Mouse (Mus musculus) MEL (cell line): ENCODE data around the gene Col4a1. TPM values are rescaled to one million over a fixed set of nuclear protein-coding genes. Genes with fewer than 3 reads are reported as not detected.

Experiments
- DNase-seq: peaks from one replicate; pipeline ENCODE4 v3.0.0; 2011; ENCODE audit warnings: low read depth, low spot score
- H3K27ac ChIP-seq: 2 replicates; pipeline ENCODE4 v1.5.1; 2012; ENCODE audit warnings: low read depth, mild to moderate bottlenecking, control low read depth, low read length, moderate library complexity; ENCODE audit not compliant: control insufficient read depth
- H3K27me3 ChIP-seq, 2 experiments: fragments of 150-350 bp in 1 of 2; sonication (generic) in 1 of 2; 2 replicates each; pipeline ENCODE4 v1.6.1; 2012; ENCODE audit warnings: low read length in 2 of 2, mild to moderate bottlenecking in 2 of 2, improper control_type of control experiment in 1 of 2, moderate library complexity in 1 of 2; ENCODE audit not compliant: insufficient read depth in 2 of 2, control insufficient read depth in 1 of 2
- H3K36me3 ChIP-seq, 2 experiments: 2 replicates each; pipeline ENCODE4 v1.6.1; 2012 to 2014; ENCODE audit warnings: low read length in 2 of 2, improper control_type of control experiment in 1 of 2, inconsistent platforms in 1 of 2, mild to moderate bottlenecking in 1 of 2; ENCODE audit not compliant: insufficient read depth in 2 of 2, control insufficient read depth in 1 of 2
- H3K4me1 ChIP-seq, 2 experiments: fragments of 150-350 bp in 1 of 2; sonication (generic) in 1 of 2; 2 replicates each; pipeline ENCODE4 v1.6.1; 2012; ENCODE audit warnings: low read length in 2 of 2, improper control_type of control experiment in 1 of 2, mild to moderate bottlenecking in 1 of 2; ENCODE audit not compliant: insufficient read depth in 2 of 2, control insufficient read depth in 1 of 2
- H3K4me3 ChIP-seq, 2 experiments: fragments of 150-350 bp in 1 of 2; sonication (generic) in 1 of 2; 2 replicates each; pipeline ENCODE4 v1.5.1; 2012; ENCODE audit warnings: low read depth in 2 of 2, low read length in 2 of 2, mild to moderate bottlenecking in 2 of 2, moderate library complexity in 2 of 2, control low read depth in 1 of 2, improper control_type of control experiment in 1 of 2; ENCODE audit not compliant: control insufficient read depth in 1 of 2, insufficient read depth in 1 of 2
- H3K79me2 ChIP-seq: 2 replicates; pipeline ENCODE4 v1.6.1; 2012; ENCODE audit warnings: mild to moderate bottlenecking, low read length, moderate library complexity; ENCODE audit not compliant: control insufficient read depth, poor library complexity, insufficient read depth
- H3K9ac ChIP-seq: 2 replicates; pipeline ENCODE4 v1.6.1; 2012; ENCODE audit warnings: low read depth, mild to moderate bottlenecking, control low read depth, low read length, moderate library complexity; ENCODE audit not compliant: control insufficient read depth, poor library complexity, severe bottlenecking
- H3K9me3 ChIP-seq: fragments of 150-350 bp; sonication (generic); replicated peaks from 2 replicates; pipeline ENCODE4 v1.6.1; 2012; ENCODE audit warnings: mild to moderate bottlenecking, low read length, improper control_type of control experiment, moderate library complexity; ENCODE audit not compliant: insufficient read depth
- CHD1 ChIP-seq: IDR thresholded peaks from 2 replicates; pipeline ENCODE4 v1.6.1; 2012; ENCODE audit warnings: low read depth, mild to moderate bottlenecking, inconsistent platforms, low read length, improper control_type of control experiment
- CHD2 ChIP-seq: IDR thresholded peaks from 2 replicates; pipeline ENCODE4 v1.6.1; 2011; ENCODE audit warnings: low read length, improper control_type of control experiment
- E2F4 ChIP-seq: IDR thresholded peaks from 2 replicates; pipeline ENCODE4 v1.6.1; 2011; ENCODE audit warnings: low read depth, low read length, improper control_type of control experiment, borderline replicate concordance
- ELF1 ChIP-seq: IDR thresholded peaks from 2 replicates; pipeline ENCODE4 v1.6.1; 2014; ENCODE audit warnings: low read depth, mild to moderate bottlenecking, inconsistent platforms, low read length, improper control_type of control experiment, moderate library complexity
- EP300 ChIP-seq, 2 experiments: IDR thresholded peaks; 2 replicates each; pipeline ENCODE4 v1.6.1; 2011; ENCODE audit warnings: improper control_type of control experiment in 2 of 2, low read length in 2 of 2, low read depth in 1 of 2, mild to moderate bottlenecking in 1 of 2
- GABPA ChIP-seq: IDR thresholded peaks from 2 replicates; pipeline ENCODE4 v1.6.1; 2012; ENCODE audit warnings: low read depth, mild to moderate bottlenecking, inconsistent platforms, low read length, improper control_type of control experiment, moderate library complexity
- GATA1 ChIP-seq: IDR thresholded peaks from 2 replicates; pipeline ENCODE4 v1.6.1; 2011; ENCODE audit warnings: low read depth, low read length, improper control_type of control experiment
- HCFC1 ChIP-seq: IDR thresholded peaks from 2 replicates; pipeline ENCODE4 v1.6.1; 2012; ENCODE audit warnings: low read depth, mild to moderate bottlenecking, inconsistent platforms, low read length, improper control_type of control experiment, moderate library complexity
- JUND ChIP-seq: IDR thresholded peaks from 2 replicates; pipeline ENCODE4 v1.6.1; 2011; ENCODE audit warnings: low read depth, mild to moderate bottlenecking, improper control_type of control experiment, low read length
- KAT2A ChIP-seq: conservative IDR thresholded peaks from 2 replicates; pipeline ENCODE4 v1.6.1; 2012; ENCODE audit warnings: low read depth, low read length, improper control_type of control experiment, inconsistent platforms
- MAFK ChIP-seq: IDR thresholded peaks from 2 replicates; pipeline ENCODE4 v1.6.1; 2011; ENCODE audit warnings: low read depth, mild to moderate bottlenecking, low read length, improper control_type of control experiment, borderline replicate concordance
- MAZ ChIP-seq: IDR thresholded peaks from 2 replicates; pipeline ENCODE4 v1.6.1; 2012; ENCODE audit warnings: low read depth, mild to moderate bottlenecking, inconsistent platforms, low read length, improper control_type of control experiment
- NELFE ChIP-seq: IDR thresholded peaks from 2 replicates; pipeline ENCODE4 v1.6.1; 2011; ENCODE audit warnings: low read depth, low read length, improper control_type of control experiment
- NRF1 ChIP-seq: IDR thresholded peaks from 2 replicates; pipeline ENCODE4 v1.6.1; 2014; ENCODE audit warnings: low read depth, mild to moderate bottlenecking, inconsistent platforms, low read length, improper control_type of control experiment, moderate library complexity; ENCODE audit not compliant: poor library complexity, insufficient read depth, severe bottlenecking
- POLR2AphosphoS5 ChIP-seq: IDR thresholded peaks from 2 replicates; pipeline ENCODE4 v1.6.1; 2012; ENCODE audit warnings: low read depth, borderline replicate concordance, mild to moderate bottlenecking, inconsistent platforms, low read length, moderate library complexity, mixed read lengths
- SIN3A ChIP-seq: IDR thresholded peaks from 2 replicates; pipeline ENCODE4 v1.6.1; 2012; ENCODE audit warnings: low read length, improper control_type of control experiment, inconsistent platforms
- SMC3 ChIP-seq: IDR thresholded peaks from 2 replicates; pipeline ENCODE4 v1.6.1; 2011; ENCODE audit warnings: low read depth, low read length, improper control_type of control experiment
- TCF12 ChIP-seq: IDR thresholded peaks from 2 replicates; pipeline ENCODE4 v1.6.1; 2014; ENCODE audit warnings: low read depth, mild to moderate bottlenecking, inconsistent platforms, low read length, improper control_type of control experiment, moderate library complexity
- UBTF ChIP-seq: IDR thresholded peaks from 2 replicates; pipeline ENCODE4 v1.6.1; 2012; ENCODE audit warnings: low read depth, mild to moderate bottlenecking, inconsistent platforms, low read length, improper control_type of control experiment, moderate library complexity, borderline replicate concordance; ENCODE audit not compliant: insufficient read depth
- USF1 ChIP-seq: IDR thresholded peaks from 2 replicates; pipeline ENCODE4 v1.6.1; 2014; ENCODE audit warnings: low read depth, mild to moderate bottlenecking, inconsistent platforms, low read length, improper control_type of control experiment, moderate library complexity
- USF2 ChIP-seq, 2 experiments: IDR thresholded peaks; 2 replicates each; pipeline ENCODE4 v1.6.1; 2011 to 2012; ENCODE audit warnings: improper control_type of control experiment in 2 of 2, low read length in 2 of 2, borderline replicate concordance in 1 of 2, inconsistent platforms in 1 of 2, low read depth in 1 of 2, mild to moderate bottlenecking in 1 of 2; ENCODE audit not compliant: insufficient read depth in 1 of 2
- polyA plus RNA-seq, 2 experiments: library from polyadenylated mRNA; stranded (reverse) in 1 of 2; unstranded in 1 of 2; fragments of >175 nt in 1 of 2; fragments of >200 nt in 1 of 2; gene quantifications; 2 replicates each; pipeline versions ENCODE4 v1.2.1 to v1.2.4; 2012; ENCODE audit warnings: low replicate concordance in 2 of 2, low read depth in 1 of 2; ENCODE audit not compliant: insufficient read length in 2 of 2, insufficient read depth in 1 of 2, missing spikeins in 1 of 2
- total RNA-seq: library from RNA; depleted of rRNA; stranded (reverse); fragments of 300-350 nt; gene quantifications from 2 replicates; pipeline ENCODE4 v1.2.3, GENCODE M21; 2012

The Col4a1 gene
- total and polyA plus RNA-seq, 3 experiments, result 0.31 TPM; not detected in 2

DNA sequence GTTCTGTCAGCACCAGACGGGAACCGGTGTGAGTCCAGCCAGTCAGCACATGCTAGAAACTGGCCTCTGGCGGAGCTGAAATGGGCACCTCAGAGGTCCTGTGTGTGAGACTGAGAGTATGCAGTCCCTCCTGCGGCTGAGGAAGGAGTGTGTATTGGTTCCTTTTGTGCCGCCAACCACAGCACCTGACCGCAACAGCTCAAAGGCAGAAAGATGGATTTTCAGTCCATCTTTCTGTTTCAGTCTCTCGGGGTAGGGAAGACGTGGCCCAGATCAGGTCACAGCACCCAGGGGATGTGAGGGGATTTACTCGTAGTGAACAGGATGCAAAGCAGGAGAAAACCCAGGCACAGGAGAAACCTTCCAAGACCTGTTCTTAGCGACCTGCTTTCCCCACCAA lies 25.0 kb upstream of the Col4a1 start:
- no peak overlapping the region for H3K4me3 ChIP-seq
- no peak for TF ChIP-seq E2F4
- no peak for TF ChIP-seq SMC3
- no peak for TF ChIP-seq USF2 (IDR thresholded peaks at IDR 0.05; ENCODE audit: borderline replicate concordance in 1 of 2, insufficient read depth in 1 of 2, low read depth in 1 of 2, low read length in 2 of 2)
- no peak for TF ChIP-seq HCFC1
- no peak for TF ChIP-seq SIN3A
- no peak for TF ChIP-seq JUND
- no peak for TF ChIP-seq NRF1
- no peak for TF ChIP-seq KAT2A
- TF ChIP-seq TCF12, result no peak
- TF ChIP-seq, all 39 proteins: peak for 0
- no peak for DNase-seq
- H3K9ac ChIP-seq, result no peak overlapping the region
- H3K27me3 ChIP-seq, result no peaks in the 10 kb centered on the region
- H3K36me3 ChIP-seq, result no peaks in the 10 kb centered on the region
- H3K79me2 ChIP-seq, result no peaks in the 10 kb centered on the region
- H3K9me3 ChIP-seq, result no peaks in the 10 kb centered on the region
- peaks cover 0 to 3% of the 10 kb centered on the region in 2 experiments; a peak in 1 of 4 replicates for H3K4me1 ChIP-seq
- no peak overlapping the region for H3K27ac ChIP-seq

- no peaks in the 10 kb centered on the region for H3K27me3 ChIP-seq
- no peak for TF ChIP-seq JUND
- no peak for TF ChIP-seq GABPA
- TF ChIP-seq CHD1, result no peak
- no peak for TF ChIP-seq ELF1
- TF ChIP-seq MAZ, result no peak
- TF ChIP-seq EP300 (IDR thresholded peaks at IDR 0.05; ENCODE audit: low read depth in 1 of 2, low read length in 2 of 2), result no peak
- no peak for TF ChIP-seq NELFE
- no peak for TF ChIP-seq TCF12
- TF ChIP-seq MAFK, result no peak
- TF ChIP-seq SMC3, result no peak
- TF ChIP-seq UBTF, result no peak
- no peak for TF ChIP-seq CHD2
- TF ChIP-seq USF1, result no peak
- TF ChIP-seq HCFC1, result no peak
- no peak for TF ChIP-seq SIN3A
- TF ChIP-seq GATA1, result no peak
- TF ChIP-seq POLR2AphosphoS5, result no peak
- TF ChIP-seq KAT2A, result no peak
- no peak for DNase-seq
- no peaks in the 10 kb centered on the region for H3K79me2 ChIP-seq
- no peak overlapping the region for H3K4me3 ChIP-seq
- peaks cover 0 to 3% of the 10 kb centered on the region in 2 experiments; a peak in 1 of 4 replicates for H3K4me1 ChIP-seq
- no peak overlapping the region for H3K27ac ChIP-seq
- H3K36me3 ChIP-seq, result no peaks in the 10 kb centered on the region
- no peak overlapping the region for H3K9ac ChIP-seq
- H3K9me3 ChIP-seq, result no peaks in the 10 kb centered on the region
Observed at GRCm38 (mm10) chr8:11336346-11336745, 23.7 kb upstream of the Col4a1 start.
